8 mouse cellular contexts compared by ENCODE assay signal in the genomic region with DNA sequence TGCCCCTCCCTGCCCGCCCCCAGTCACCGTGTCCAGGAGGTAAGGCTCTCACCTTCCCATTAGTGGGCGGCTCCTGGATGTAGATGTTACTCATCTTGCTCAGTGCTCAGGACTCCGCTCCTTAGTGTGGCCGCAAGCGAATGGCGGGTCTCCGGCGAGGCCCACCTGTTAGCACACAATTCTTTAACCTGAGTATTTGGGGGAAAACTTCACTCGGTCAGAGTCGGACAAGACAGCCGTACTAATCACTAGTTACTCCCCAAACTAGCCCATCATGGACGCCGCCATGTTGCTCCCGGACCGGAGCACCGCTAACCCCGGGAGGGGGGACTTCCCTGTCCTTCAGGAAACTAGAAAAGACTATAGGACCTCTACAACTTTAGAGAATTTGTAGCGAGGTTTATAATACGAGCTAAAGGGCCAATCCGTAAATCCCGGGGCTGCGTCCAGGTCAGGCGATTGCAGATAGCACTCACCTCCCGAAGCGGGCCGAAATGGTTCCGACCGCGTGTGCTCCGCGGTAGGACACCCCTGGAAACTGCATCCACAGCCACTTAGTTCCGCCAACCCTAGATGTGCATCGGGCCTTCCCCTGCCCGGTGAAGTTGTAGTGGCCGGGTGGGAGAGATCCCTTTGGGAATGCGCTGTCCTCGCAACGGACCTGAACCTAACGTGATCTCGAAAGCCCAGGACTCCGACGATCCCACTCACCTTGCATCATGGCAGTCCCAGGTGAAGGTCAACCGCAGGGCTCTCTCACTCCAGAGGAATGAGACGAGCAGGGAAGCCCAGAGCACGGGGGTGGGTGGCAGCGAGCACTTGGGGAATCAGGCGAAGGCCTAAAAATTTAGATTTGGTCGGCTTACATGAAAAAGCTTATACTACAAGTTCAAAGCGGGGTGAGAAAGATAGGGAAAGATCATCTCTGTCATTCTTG. TPM values are rescaled to one million over a fixed set of nuclear protein-coding genes. Genes with fewer than 3 reads are reported as not detected.
DNase-seq lines count a peak whose midpoint lies in the region; ATAC-seq and TF ChIP-seq lines count a peak whose summit lies in the region.

TSS of gene Cwc27 (minus strand) at position 508 of the 937 bp plus-strand sequence.

- TF ChIP-seq POLR2A in cortical plate, adult 2 months (IDR thresholded peaks at IDR 0.05; ENCODE audit: extremely low read depth, insufficient read depth, low read length), result peak; percentile 72

- H3K4me1 ChIP-seq in cortical plate, adult 2 months (ENCODE audit: control insufficient read depth, insufficient read depth, low read length), result peaks cover 1% of the 10 kb centered on the region; the same call in 1 of the 2 replicates

- H3K27ac ChIP-seq in cortical plate, adult 2 months (ENCODE audit: insufficient read depth, low read length), result peak within 1 kb of the TSS; percentile 94

- H3K4me3 ChIP-seq in cortical plate, adult 2 months (ENCODE audit: insufficient read depth, low read length), result peak within 1 kb of the TSS; percentile 80

- DNase-seq in gastrocnemius, postnatal 10 days, result peak; percentile 74
- DNase-seq in induced T-regulatory cell, adult 2 months (ENCODE audit: low read depth), result peak; percentile 96
- peak; percentile 30 to 86 for DNase-seq in left cerebral cortex, adult 9 months (ENCODE audit: low spot score in 2 of 2)
- peak; percentile 71 for DNase-seq in right cerebral cortex, postnatal 14 days
- peak; percentile 76 to 80 for DNase-seq in urinary bladder, postnatal 36 days (ENCODE audit: low spot score in 2 of 2)

- no peak for TF ChIP-seq CTCF in cortical plate, adult 2 months (IDR thresholded peaks at IDR 0.05; ENCODE audit: extremely low read depth, insufficient read depth, low read length)

- ATAC-seq in activated CD4-positive, CD25-positive, alpha-beta regulatory T cell, adult 4 months, result peak; percentile 88
- ATAC-seq in megakaryocyte progenitor cell, adult 5-6 weeks (replicated peaks; ENCODE audit: poor library complexity), result peak; percentile 84

RNA-seq across cellular contexts. Expression of gene Cwc27, which starts in this region (rescaled TPM):
- 10 to 100 TPM; 30.6 to 31.8 TPM for polyA plus RNA-seq in activated CD4-positive, CD25-positive, alpha-beta regulatory T cell, adult 4 months (2017; shearing (Covaris generic))
- 14.4 and 15.8 TPM in 2 replicates for polyA plus RNA-seq in cortical plate, adult 2 months (2012; rRNA removed)
- total RNA-seq in gastrocnemius, postnatal 10 days (2021), result 10 to 100 TPM; 13.5 to 18.6 TPM
- total RNA-seq in megakaryocyte progenitor cell, adult 5-6 weeks (2015), result 36.3 and 54.8 TPM in 2 replicates
- total RNA-seq in megakaryocyte progenitor cell, adult 5-6 weeks (2017), result 52.4 and 64.9 TPM in 2 replicates

Comparison
In these comparisons a context has a peak if more than half of its experiments do, and no peak if none do; other contexts are left out.
1. Peak in every context shown above with its lines: DNase-seq, ATAC-seq, H3K4me3 ChIP-seq and H3K27ac ChIP-seq.